Mouse (Mus musculus) heart, embryonic 14.5 days (tissue): ENCODE measurements at regions not wholly inside any gene's neighbourhood (a gene's known extent, or its start where the extent isn't known, plus 50 kb on each side); places are given as distances from the start of the nearest gene placed in this dataset.

Source experiments
- ATAC-seq: fragments of 200-750 bp; cut with Nextera tagmentation; 2 replicates; pipeline ENCODE4 v1.8.0; 2017; ENCODE audit warnings: low read depth, moderate TSS enrichment; ENCODE audit not compliant: insufficient number of reproducible peaks, insufficient read depth, low FRiP score
- H3K27ac ChIP-seq, 2 experiments: fragments of 200-500 bp in 1 of 2; fragments of 300-500 bp in 1 of 2; sonication (generic) in 1 of 2; replicated peaks in 1 of 2; 2 replicates each; pipeline ENCODE4 v1.5.1; 2012 to 2014; ENCODE audit warnings: low read depth in 2 of 2, low read length in 2 of 2, control low read depth in 1 of 2, mild to moderate bottlenecking in 1 of 2, mixed read lengths in 1 of 2; ENCODE audit not compliant: control insufficient read depth in 1 of 2, insufficient read depth in 1 of 2
- H3K27me3 ChIP-seq: fragments of 300-500 bp; sonication (generic); 2 replicates; pipeline ENCODE4 v1.6.1; 2014; ENCODE audit warnings: mild to moderate bottlenecking, low read length, control low read depth; ENCODE audit not compliant: control insufficient read depth, insufficient read depth
- H3K36me3 ChIP-seq: fragments of 300-500 bp; sonication (generic); 2 replicates; pipeline ENCODE4 v1.6.1; 2014; ENCODE audit warnings: mild to moderate bottlenecking, control low read depth, low read length, mixed read lengths; ENCODE audit not compliant: control insufficient read depth, insufficient read depth
- H3K4me1 ChIP-seq, 2 experiments: fragments of 200-500 bp in 1 of 2; fragments of 300-500 bp in 1 of 2; sonication (generic) in 1 of 2; 2 replicates each; pipeline ENCODE4 v1.6.1; 2012 to 2014; ENCODE audit warnings: low read length in 2 of 2, control low read depth in 1 of 2, mixed read lengths in 1 of 2; ENCODE audit not compliant: control insufficient read depth in 2 of 2, insufficient read depth in 2 of 2
- H3K4me2 ChIP-seq: fragments of 300-500 bp; sonication (generic); 2 replicates; pipeline ENCODE4 v1.6.1; 2014; ENCODE audit warnings: mild to moderate bottlenecking, low read length
- H3K4me3 ChIP-seq, 2 experiments: fragments of 200-500 bp in 1 of 2; fragments of 300-500 bp in 1 of 2; sonication (generic) in 1 of 2; 2 replicates each; pipeline ENCODE4 v1.5.1; 2012 to 2014; ENCODE audit warnings: low read length in 2 of 2, mild to moderate bottlenecking in 2 of 2, control low read depth in 1 of 2, low read depth in 1 of 2, moderate library complexity in 1 of 2; ENCODE audit not compliant: control insufficient read depth in 1 of 2, insufficient read depth in 1 of 2
- H3K9ac ChIP-seq: fragments of 300-500 bp; sonication (generic); 2 replicates; pipeline ENCODE4 v1.6.1; 2014; ENCODE audit warnings: mild to moderate bottlenecking, low read length
- H3K9me3 ChIP-seq: fragments of 300-500 bp; sonication (generic); 2 replicates; pipeline ENCODE4 v1.6.1; 2016; ENCODE audit warnings: low read length, control low read depth; ENCODE audit not compliant: control insufficient read depth
- WGBS: fragments of 180-500 bp; shearing (Covaris S2); extraction: QIAGEN DNeasy Blood & Tissue Kit; methylation state at CpG from one replicate; pipeline ENCODE4 v1.1.7; 2014; 5-methylcytosine and 5-hydroxymethylcytosine counted together

DNA sequence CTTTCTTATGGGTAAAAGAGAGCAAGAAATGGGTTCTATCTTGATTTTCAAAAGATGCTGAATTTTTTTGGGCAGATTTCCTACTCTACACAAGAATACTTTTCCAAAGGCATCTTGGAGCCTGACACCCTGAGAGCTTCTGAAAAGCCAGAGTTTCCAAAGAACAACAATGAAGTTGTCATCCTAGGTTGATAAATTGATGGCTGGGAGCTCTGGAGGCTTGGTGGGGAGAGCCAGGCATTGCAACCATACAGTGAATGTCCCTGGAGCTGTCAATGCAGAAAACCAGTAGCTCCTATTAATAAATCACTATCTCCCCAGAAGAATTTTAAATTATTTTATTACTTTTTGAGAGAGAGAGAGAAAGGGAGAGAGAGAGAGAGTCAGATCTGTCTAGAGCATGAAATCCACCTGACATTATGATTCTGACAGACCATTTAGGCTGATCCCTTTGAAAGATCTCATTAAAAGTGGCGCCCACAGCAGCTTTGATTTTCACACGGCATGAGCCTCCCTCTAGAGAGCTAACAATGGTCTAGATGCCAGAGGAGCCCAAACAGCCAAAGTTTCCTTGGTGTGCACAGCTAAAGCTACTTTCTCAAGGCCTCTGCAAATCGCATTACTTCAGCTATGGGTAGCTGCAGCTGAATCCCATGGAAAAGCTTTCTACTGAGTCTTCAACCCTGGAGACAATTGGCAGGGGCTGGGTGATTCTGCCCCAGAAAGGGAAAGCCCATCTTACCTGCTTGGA, 395.4 kb downstream of the Mllt3 start:
- ATAC-seq, result no peak
- no peaks in the 10 kb centered on the region for H3K27me3 ChIP-seq
- H3K4me3 ChIP-seq, result no peak overlapping the region
- WGBS, result 61% methylated on average over 3 of the region's 3 CpGs
- no peak overlapping the region for H3K4me2 ChIP-seq
- no peaks in the 10 kb centered on the region for H3K36me3 ChIP-seq
- H3K4me1 ChIP-seq, result no peaks in the 10 kb centered on the region
- H3K27ac ChIP-seq, result no peak overlapping the region
- H3K9me3 ChIP-seq, result no peaks in the 10 kb centered on the region
- no peak overlapping the region for H3K9ac ChIP-seq

DNA sequence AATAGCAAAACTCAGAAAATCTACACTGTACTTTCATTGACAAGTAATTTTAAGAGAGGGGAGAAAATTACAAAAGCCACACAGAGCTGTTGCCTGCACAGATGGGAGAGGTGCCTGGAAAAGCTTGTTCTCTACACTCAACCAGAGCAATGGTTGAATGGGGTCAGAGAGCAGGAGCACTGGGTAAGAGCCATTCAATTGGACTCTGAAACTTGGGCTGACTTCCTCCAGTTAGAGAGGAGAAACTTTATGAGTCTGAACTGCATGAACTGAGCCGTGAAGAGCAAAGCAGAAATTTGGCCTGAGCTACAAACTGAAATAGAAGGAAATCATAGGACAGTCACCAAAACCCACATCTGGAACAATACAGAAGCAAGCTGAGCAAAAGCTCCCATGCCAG, 380.8 kb upstream of the Slc24a2 start:
- no peak overlapping the region for H3K27ac ChIP-seq

GRCm38 (mm10) chr4:87593644-87594043, 363.4 kb upstream of the Slc24a2 start:
- Histone ChIP-seq H3K4me1 (no peaks in the 10 kb centered on the region), H3K9me3 (no peaks in the 10 kb centered on the region), H3K36me3 (no peaks in the 10 kb centered on the region), H3K4me3 (no peak overlapping the region), H3K9ac (no peak overlapping the region), H3K27ac (no peak overlapping the region), H3K27me3 (no peaks in the 10 kb centered on the region), H3K4me2 (no peak overlapping the region)
- ATAC-seq, result no peak
- WGBS, result 60% methylated on average over 3 of the region's 3 CpGs

More for the DNA sequence above, 380.8 kb upstream of the Slc24a2 start:
- Histone ChIP-seq H3K36me3 (no peaks in the 10 kb centered on the region), H3K4me2 (no peak overlapping the region), H3K9me3 (no peaks in the 10 kb centered on the region), H3K4me1 (no peaks in the 10 kb centered on the region), H3K4me3 (no peak overlapping the region), H3K9ac (no peak overlapping the region), H3K27me3 (no peaks in the 10 kb centered on the region)
- WGBS, result 85% methylated on average over 1 of the region's 1 CpGs
- no peak for ATAC-seq

DNA sequence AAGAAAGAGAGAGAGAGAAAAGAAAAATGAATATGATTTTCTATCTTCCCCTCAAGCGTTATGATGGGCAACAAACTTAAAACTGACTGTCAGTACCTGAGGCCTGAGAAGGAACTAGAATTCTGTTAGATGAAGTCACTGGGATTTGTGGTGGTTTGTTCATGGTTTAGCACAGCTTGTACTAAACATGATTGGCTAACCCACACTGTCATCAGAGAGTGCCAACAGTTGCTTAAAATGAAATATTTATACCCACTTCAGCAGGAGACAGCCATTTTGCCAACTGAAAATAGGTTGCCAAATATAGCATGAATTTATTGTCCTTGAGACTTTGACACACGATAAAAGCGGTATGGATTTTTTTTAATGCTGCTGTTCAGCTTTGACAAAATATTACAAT, 360.5 kb upstream of the Slc24a2 start:
- H3K27me3 ChIP-seq, result no peaks in the 10 kb centered on the region
- H3K9ac ChIP-seq, result no peak overlapping the region
- H3K9me3 ChIP-seq, result no peaks in the 10 kb centered on the region
- H3K4me2 ChIP-seq, result no peak overlapping the region
- H3K4me3 ChIP-seq, result no peak overlapping the region
- no peaks in the 10 kb centered on the region for H3K36me3 ChIP-seq
- ATAC-seq, result no peak
- 82% methylated on average over 3 of the region's 3 CpGs for WGBS
- no peaks in the 10 kb centered on the region for H3K4me1 ChIP-seq
- no peak overlapping the region for H3K27ac ChIP-seq

DNA sequence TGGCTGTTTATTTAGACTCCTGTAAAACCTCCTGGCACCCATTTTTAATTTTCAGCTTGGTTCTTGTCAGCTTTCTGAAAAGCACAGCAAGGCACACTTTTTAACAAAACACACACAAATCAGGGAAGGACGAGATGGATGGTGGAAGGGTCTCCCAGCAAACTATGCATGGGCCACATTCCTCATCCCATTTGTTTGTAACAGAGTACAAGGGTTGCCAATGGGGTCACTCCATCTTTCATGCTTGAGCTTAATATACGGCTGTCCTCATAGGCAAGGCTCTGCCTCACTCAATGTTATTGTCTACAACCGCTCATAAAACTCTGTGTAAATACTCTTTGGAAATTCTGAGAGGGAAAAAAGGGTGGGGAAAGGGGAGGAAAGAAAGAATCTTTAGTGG, 347.9 kb upstream of the Slc24a2 start:
- Histone ChIP-seq H3K27ac (no peak overlapping the region), H3K4me2 (no peak overlapping the region), H3K4me3 (no peak overlapping the region), H3K27me3 (no peaks in the 10 kb centered on the region), H3K4me1 (no peaks in the 10 kb centered on the region), H3K9ac (no peak overlapping the region), H3K9me3 (no peaks in the 10 kb centered on the region), H3K36me3 (no peaks in the 10 kb centered on the region)
- no peak for ATAC-seq
- WGBS, result 71% methylated on average over 3 of the region's 3 CpGs

DNA sequence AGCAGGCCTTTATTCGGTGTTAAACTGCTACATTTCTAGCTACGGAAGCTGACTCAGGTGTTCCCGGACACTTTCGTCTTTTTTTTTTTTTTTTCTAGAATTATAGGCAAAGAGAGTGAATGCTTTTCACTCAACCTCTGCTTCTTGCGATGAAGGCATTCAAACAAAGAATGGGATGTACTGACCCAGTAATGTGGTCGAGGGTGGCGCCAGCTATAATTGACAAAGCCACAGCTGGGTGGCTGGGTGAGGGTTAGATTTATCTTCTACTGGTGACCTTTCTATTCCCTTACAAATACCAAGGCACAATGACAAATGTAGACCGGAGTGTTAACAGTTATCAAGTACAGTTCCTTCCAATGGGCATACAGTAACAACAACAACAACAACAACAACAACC, 340.7 kb upstream of the Slc24a2 start:
- Histone ChIP-seq H3K36me3 (no peaks in the 10 kb centered on the region), H3K9ac (no peak overlapping the region), H3K27ac (no peak overlapping the region), H3K9me3 (no peaks in the 10 kb centered on the region), H3K4me2 (no peak overlapping the region), H3K4me3 (no peak overlapping the region), H3K27me3 (no peaks in the 10 kb centered on the region), H3K4me1 (no peaks in the 10 kb centered on the region)
- 89% methylated on average over 8 of the region's 8 CpGs for WGBS
- no peak for ATAC-seq

- WGBS, result 68% methylated on average over 13 of the region's 13 CpGs
- Histone ChIP-seq H3K27me3 (no peaks in the 10 kb centered on the region), H3K4me3 (no peak overlapping the region), H3K4me2 (no peak overlapping the region), H3K27ac (no peak overlapping the region), H3K9me3 (no peaks in the 10 kb centered on the region), H3K4me1 (no peaks in the 10 kb centered on the region), H3K9ac (no peak overlapping the region), H3K36me3 (no peaks in the 10 kb centered on the region)
- no peak for ATAC-seq
Observed at GRCm38 (mm10) chr4:87570470-87570891, 340.2 kb upstream of the Slc24a2 start.

DNA sequence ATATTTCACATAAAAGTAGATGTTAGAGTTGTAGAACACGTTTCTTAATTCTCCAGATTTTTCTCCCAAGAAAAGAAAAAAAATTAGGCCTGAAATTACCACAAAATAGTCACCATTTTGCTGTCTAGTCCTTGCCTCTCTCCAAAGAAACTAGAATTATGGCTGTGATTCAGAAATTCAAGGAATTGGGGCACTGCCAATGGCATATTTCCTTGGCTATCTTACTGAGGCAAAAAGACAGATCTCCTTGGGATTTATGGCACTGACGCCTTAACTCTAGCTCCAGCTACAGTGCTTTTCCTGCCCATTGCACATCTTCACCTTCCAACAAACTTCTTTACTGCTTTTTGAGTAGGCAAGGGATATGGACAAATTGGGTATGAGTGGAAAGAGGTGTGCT, 336.3 kb upstream of the Slc24a2 start:
- no peak overlapping the region for H3K27ac ChIP-seq
- ATAC-seq, result no peak
- no peaks in the 10 kb centered on the region for H3K36me3 ChIP-seq
- 81% methylated on average over 2 of the region's 2 CpGs for WGBS
- no peak overlapping the region for H3K4me3 ChIP-seq
- no peaks in the 10 kb centered on the region for H3K27me3 ChIP-seq
- no peak overlapping the region for H3K4me2 ChIP-seq
- no peaks in the 10 kb centered on the region for H3K4me1 ChIP-seq
- no peaks in the 10 kb centered on the region for H3K9me3 ChIP-seq
- no peak overlapping the region for H3K9ac ChIP-seq
